Mouse (Mus musculus) stomach, postnatal 0 days (tissue): ENCODE data around the gene Lin9. TPM values are rescaled to one million over a fixed set of nuclear protein-coding genes. Genes with fewer than 3 reads are reported as not detected.

ENCODE experiments used
- ATAC-seq: fragments of 200-750 bp; cut with Nextera tagmentation; 2 replicates; pipeline ENCODE4 v1.8.0; 2017; ENCODE audit not compliant: low FRiP score, low TSS enrichment
- DNase-seq: peaks from one replicate; pipeline ENCODE4 v3.0.0-alpha.2; 2016; ENCODE audit warnings: low spot score
- H3K27ac ChIP-seq: fragments of 300-500 bp; sonication (generic); replicated peaks from 2 replicates; pipeline ENCODE4 v1.5.1; 2014; ENCODE audit warnings: mild to moderate bottlenecking, control low read depth
- H3K27me3 ChIP-seq: fragments of 300-500 bp; sonication (generic); 2 replicates; pipeline ENCODE4 v1.6.1; 2014; ENCODE audit warnings: low read length; ENCODE audit not compliant: control insufficient read depth, insufficient read depth
- H3K36me3 ChIP-seq: fragments of 300-500 bp; sonication (generic); 2 replicates; pipeline ENCODE4 v1.6.1; 2014; ENCODE audit warnings: low read length, mixed read lengths; ENCODE audit not compliant: control insufficient read depth, insufficient read depth
- H3K4me1 ChIP-seq: fragments of 300-500 bp; sonication (generic); replicated peaks from 2 replicates; pipeline ENCODE4 v1.6.1; 2014; ENCODE audit warnings: antibody characterized with exemption; ENCODE audit not compliant: control insufficient read depth, insufficient read depth
- H3K4me2 ChIP-seq: fragments of 300-500 bp; sonication (generic); replicated peaks from 2 replicates; pipeline ENCODE4 v1.6.1; 2014; ENCODE audit warnings: low read depth, mild to moderate bottlenecking, control low read depth, moderate library complexity
- H3K4me3 ChIP-seq: fragments of 300-500 bp; sonication (generic); 2 replicates; pipeline ENCODE4 v1.5.1; 2014; ENCODE audit warnings: low read depth, low read length, control low read depth
- H3K9ac ChIP-seq: fragments of 300-500 bp; sonication (generic); 2 replicates; pipeline ENCODE4 v1.6.1; 2014; ENCODE audit warnings: mild to moderate bottlenecking, low read length, control low read depth, mixed read lengths
- H3K9me3 ChIP-seq: fragments of 300-500 bp; sonication (generic); 2 replicates; pipeline ENCODE4 v1.6.1; 2016; ENCODE audit warnings: low read length; ENCODE audit not compliant: control insufficient read depth
- CTCF ChIP-seq: IDR thresholded peaks from 2 replicates; pipeline ENCODE4 v1.5.1; 2016; ENCODE audit warnings: antibody characterized with exemption, low read depth, mild to moderate bottlenecking, moderate library complexity
- EP300 ChIP-seq: optimal IDR thresholded peaks from 2 replicates; pipeline ENCODE3; 2016; ENCODE audit warnings: antibody characterized with exemption
- WGBS: fragments of 180-500 bp; shearing (Covaris S2); extraction: QIAGEN DNeasy Blood & Tissue Kit; methylation state at CpG from one replicate; pipeline ENCODE4 v1.1.7; 2014; 5-methylcytosine and 5-hydroxymethylcytosine counted together
- polyA plus RNA-seq: library from polyadenylated mRNA; unstranded; fragments of >200 nt; fragmentation: Nextera tagmentation; extraction: Ambion mirVana; gene quantifications from 2 replicates; pipeline ENCODE4 v1.2.1, GENCODE M21; 2015

The Lin9 gene
- polyA plus RNA-seq, 1 experiment from 2014 or later: 5.5 TPM

GRCm38 (mm10) chr1:180639416-180640401 is 1.2 kb upstream of the Lin9 start:
- peak overlapping the region; percentile 99; the same call in 1 of the 2 replicates for H3K4me3 ChIP-seq
- H3K9me3 ChIP-seq: no peaks in the 10 kb centered on the region
- H3K36me3 ChIP-seq: no peaks in the 10 kb centered on the region
- WGBS: 55% methylated on average over 10 of the region's 10 CpGs
- ATAC-seq: no peak
- H3K9ac ChIP-seq: no peak overlapping the region
- no peak overlapping the region; the same call in 1 of the 2 replicates for H3K27ac ChIP-seq
- peak overlapping the region; percentile 92 for H3K4me2 ChIP-seq
- H3K4me1 ChIP-seq: peaks cover 6% of the 10 kb centered on the region; the same call in 1 of the 2 replicates
- DNase-seq: no peak
- H3K27me3 ChIP-seq: no peaks in the 10 kb centered on the region
- TF ChIP-seq EP300 (no peak), CTCF (no peak)

GRCm38 (mm10) chr1:180640605-180641125 is 285 bp upstream of the Lin9 start:
- Histone ChIP-seq H3K4me3 (peak overlapping the region; percentile 99), H3K27ac (peak overlapping the region; percentile 87), H3K9ac (peak overlapping the region; percentile 91), H3K4me1 (peaks cover 6% of the 10 kb centered on the region; the same call in 1 of the 2 replicates), H3K36me3 (no peaks in the 10 kb centered on the region), H3K27me3 (no peaks in the 10 kb centered on the region), H3K9me3 (no peaks in the 10 kb centered on the region), H3K4me2 (peak overlapping the region; percentile 92)
- ATAC-seq (peak; percentile 76), DNase-seq (peak; percentile 54)
- no peak for TF ChIP-seq CTCF
- TF ChIP-seq EP300: no peak
- WGBS: 0% methylated on average over 38 of the region's 61 CpGs

- WGBS: 2% methylated on average over 50 of the region's 50 CpGs
- TF ChIP-seq CTCF (no peak), EP300 (no peak)
- peak overlapping the region; percentile 92 for H3K4me2 ChIP-seq
- H3K36me3 ChIP-seq: no peaks in the 10 kb centered on the region
- H3K4me1 ChIP-seq: peaks cover 6% of the 10 kb centered on the region; the same call in 1 of the 2 replicates
- peak overlapping the region; percentile 91 for H3K9ac ChIP-seq
- H3K9me3 ChIP-seq: no peaks in the 10 kb centered on the region
- ATAC-seq: peak; percentile 60
- no peaks in the 10 kb centered on the region for H3K27me3 ChIP-seq
- peak; percentile 46 for DNase-seq
- peak overlapping the region; percentile 99 for H3K4me3 ChIP-seq
- peak overlapping the region; percentile 87 for H3K27ac ChIP-seq
Observed at GRCm38 (mm10) chr1:180641518-180642227, 723 bp downstream of the Lin9 start.

GRCm38 (mm10) chr1:180642228-180642564 is 1.2 kb downstream of the Lin9 start:
- Histone ChIP-seq H3K27me3 (no peaks in the 10 kb centered on the region), H3K4me1 (peaks cover 6% of the 10 kb centered on the region; the same call in 1 of the 2 replicates), H3K4me2 (peak overlapping the region; percentile 92), H3K36me3 (no peaks in the 10 kb centered on the region), H3K9me3 (no peaks in the 10 kb centered on the region), H3K27ac (no peak overlapping the region), H3K4me3 (peak overlapping the region; percentile 99), H3K9ac (peak overlapping the region; percentile 91)
- TF ChIP-seq EP300 (no peak), CTCF (no peak)
- no peak for DNase-seq
- WGBS: 66% methylated on average over 8 of the region's 8 CpGs
- no peak for ATAC-seq

- no peak for DNase-seq
- 88% methylated on average over 7 of the region's 7 CpGs for WGBS
- H3K27ac ChIP-seq: no peak overlapping the region
- TF ChIP-seq CTCF (no peak), EP300 (no peak)
- no peaks in the 10 kb centered on the region for H3K9me3 ChIP-seq
- 0 out of 2 replicates have a peak, but pooled peaks cover 2% of the 10 kb centered on the region for H3K36me3 ChIP-seq
- no peaks in the 10 kb centered on the region for H3K4me1 ChIP-seq
- no peak overlapping the region for H3K9ac ChIP-seq
- ATAC-seq: no peak
- no peak overlapping the region for H3K4me2 ChIP-seq
- H3K4me3 ChIP-seq: no peak overlapping the region
- no peaks in the 10 kb centered on the region for H3K27me3 ChIP-seq
Observed at GRCm38 (mm10) chr1:180691284-180691683, 50.3 kb downstream of the Lin9 start.
